Mouse (Mus musculus) heart, adult 2 months (tissue): ENCODE results near the gene H2-DMb1. TPM values are rescaled to one million over a fixed set of nuclear protein-coding genes. Genes with fewer than 3 reads are reported as not detected.

ENCODE experiments used
- DNase-seq, 2 experiments: peaks; one replicate each; pipeline ENCODE4 v3.0.0; 2021
- H3K27ac ChIP-seq: fragments of 200-600 bp; 2 replicates; pipeline ENCODE4 v1.8.1; 2022
- H3K27me3 ChIP-seq: fragments of 200-500 bp; 2 replicates; pipeline ENCODE4 v1.6.1; 2012; ENCODE audit warnings: mild to moderate bottlenecking, low read length, inconsistent platforms, mixed read lengths; ENCODE audit not compliant: control insufficient read depth, insufficient read depth
- H3K36me3 ChIP-seq: fragments of 200-500 bp; 2 replicates; pipeline ENCODE4 v1.6.1; 2012; ENCODE audit warnings: low read length, inconsistent platforms; ENCODE audit not compliant: control insufficient read depth, insufficient read depth
- H3K4me1 ChIP-seq: fragments of 200-500 bp; 2 replicates; pipeline ENCODE4 v1.6.1; 2011; ENCODE audit warnings: low read length; ENCODE audit not compliant: control insufficient read depth, insufficient read depth
- H3K4me3 ChIP-seq: fragments of 200-600 bp; 2 replicates; pipeline ENCODE4 v1.8.1; 2022
- H3K79me2 ChIP-seq: fragments of 200-500 bp; replicated peaks from 2 replicates; pipeline ENCODE4 v1.6.1; 2012; ENCODE audit warnings: mild to moderate bottlenecking, inconsistent platforms, low read length, moderate library complexity, mixed read lengths; ENCODE audit not compliant: control insufficient read depth, insufficient read depth
- H3K9ac ChIP-seq: fragments of 200-500 bp; 2 replicates; pipeline ENCODE4 v1.6.1; 2012; ENCODE audit warnings: low read depth, mild to moderate bottlenecking, control low read depth, inconsistent platforms, low read length, mixed read lengths
- CTCF ChIP-seq: fragments of 200-600 bp; IDR thresholded peaks from 2 replicates; pipeline ENCODE4 v1.8.1; 2022; ENCODE audit warnings: antibody characterized with exemption, mild to moderate bottlenecking, moderate library complexity
- EP300 ChIP-seq: fragments of 200-500 bp; IDR thresholded peaks from 2 replicates; pipeline ENCODE4 v1.6.1; 2011; ENCODE audit warnings: low read depth, low read length, control low read depth; ENCODE audit not compliant: insufficient read depth
- POLR2A ChIP-seq: fragments of 200-500 bp; IDR thresholded peaks from 2 replicates; pipeline ENCODE4 v1.6.1; 2011; ENCODE audit warnings: mild to moderate bottlenecking, low read depth, low read length, control low read depth; ENCODE audit not compliant: insufficient read depth
- WGBS: fragments of 180-500 bp; shearing (Covaris S2); methylation state at CpG from one replicate; pipeline ENCODE4 v1.1.7; 2018; 5-methylcytosine and 5-hydroxymethylcytosine counted together
- intact Hi-C: fragments of 180-260 bp; cut with DNase I; formaldehyde crosslinking; loops from one replicate; pipeline ENCODE4 v1.15.1; 2025
- polyA plus RNA-seq: library from polyadenylated mRNA; depleted of rRNA; stranded (reverse); fragments of >200 nt; gene quantifications from 2 replicates; pipeline ENCODE4 v1.2.3, GENCODE M21; 2012
- total RNA-seq, 2 experiments: library from RNA; stranded (reverse); gene quantifications; 2 replicates each; pipeline ENCODE4 v1.2.3; 2021

Gene H2-DMb1
- total and polyA plus RNA-seq, 3 experiments, result 1.6 to 19.1 (median 2.2) TPM

DNA sequence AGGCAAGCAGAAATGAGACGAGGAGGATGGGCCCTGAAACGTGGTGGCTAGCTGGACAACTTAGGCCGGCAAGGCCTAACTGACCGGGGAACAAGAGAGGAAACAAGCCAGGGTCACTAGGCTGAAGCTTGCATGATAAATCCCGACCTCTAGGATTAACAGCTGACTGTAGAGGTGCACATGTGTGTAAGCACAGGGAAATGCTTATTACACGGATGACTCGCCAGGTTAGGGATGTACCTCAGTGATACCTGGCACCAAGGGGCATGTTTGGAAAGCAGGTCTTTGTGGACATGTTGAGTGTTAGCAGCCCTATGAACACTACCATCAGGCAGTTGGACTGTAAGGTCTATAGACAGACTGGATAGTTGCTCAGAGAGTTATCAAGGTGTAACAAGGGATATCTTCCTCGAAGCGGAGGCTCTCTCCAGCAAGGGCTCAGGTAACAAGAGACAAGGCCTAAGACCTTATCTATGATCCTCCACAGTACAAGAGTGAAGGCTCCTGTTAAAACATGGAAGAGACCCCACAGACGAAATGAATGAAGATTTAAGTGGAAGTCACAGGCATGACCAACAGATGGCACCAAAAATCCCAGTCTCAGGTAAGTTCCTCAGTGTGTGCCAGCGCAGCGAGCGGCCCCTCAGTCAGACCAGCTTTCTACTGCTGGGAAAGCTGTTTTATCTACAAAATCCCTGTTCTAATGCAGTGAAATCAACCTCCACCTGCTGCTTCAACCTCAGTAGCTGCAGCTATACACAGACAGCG lies 43.6 kb upstream of the H2-DMb1 start:
- Histone ChIP-seq H3K27me3 (no peaks in the 10 kb centered on the region), H3K9ac (no peak overlapping the region), H3K4me1 (no peaks in the 10 kb centered on the region), H3K4me3 (no peak overlapping the region), H3K79me2 (no peaks in the 10 kb centered on the region), H3K36me3 (peaks cover 26% of the 10 kb centered on the region), H3K27ac (no peak overlapping the region)
- TF ChIP-seq EP300 (no peak), CTCF (peak; percentile 48), POLR2A (no peak)
- WGBS, result 81% methylated on average over 14 of the region's 14 CpGs
- intact Hi-C loops, result loop anchor here (10.0 kb wide), 1 partner anchor 126 kb away; the partner anchor contains the start of gene H2-Ob
- no peak for DNase-seq

DNA sequence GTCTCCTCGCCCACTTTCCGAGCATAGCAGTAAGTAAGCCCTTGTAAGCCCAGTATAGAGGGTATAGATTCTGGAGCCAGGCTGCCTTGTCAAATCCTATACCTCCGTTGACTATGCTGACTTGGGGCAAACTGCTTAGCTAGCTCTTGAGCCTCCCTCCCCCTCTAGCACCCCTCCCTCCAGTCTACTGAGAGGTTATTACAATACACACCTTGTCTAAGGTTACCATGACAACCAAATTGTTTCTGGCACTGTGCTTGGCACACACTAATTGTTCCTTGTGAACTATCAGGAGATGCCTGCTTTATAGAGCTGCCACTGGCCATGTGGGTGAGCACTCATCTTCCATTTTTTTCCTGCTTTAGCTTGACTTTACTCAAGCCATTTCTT lies 43.1 kb upstream of the H2-DMb1 start:
- Histone ChIP-seq H3K79me2 (no peaks in the 10 kb centered on the region), H3K4me3 (no peak overlapping the region), H3K27me3 (no peaks in the 10 kb centered on the region), H3K27ac (no peak overlapping the region), H3K36me3 (peaks cover 30% of the 10 kb centered on the region), H3K4me1 (0 out of 2 replicates have a peak, but pooled peaks cover under 1% of the 10 kb centered on the region), H3K9ac (no peak overlapping the region)
- intact Hi-C loops, result loop anchor here (10.0 kb wide), 2 partner anchors 125 to 495 kb away; partner anchors contain the start of genes Agpat1, H2-Ob and Rnf5
- no peak for TF ChIP-seq CTCF
- TF ChIP-seq POLR2A, result no peak
- no peak for TF ChIP-seq EP300
- 71% methylated on average over 3 of the region's 3 CpGs for WGBS
- DNase-seq, result no peak

DNA sequence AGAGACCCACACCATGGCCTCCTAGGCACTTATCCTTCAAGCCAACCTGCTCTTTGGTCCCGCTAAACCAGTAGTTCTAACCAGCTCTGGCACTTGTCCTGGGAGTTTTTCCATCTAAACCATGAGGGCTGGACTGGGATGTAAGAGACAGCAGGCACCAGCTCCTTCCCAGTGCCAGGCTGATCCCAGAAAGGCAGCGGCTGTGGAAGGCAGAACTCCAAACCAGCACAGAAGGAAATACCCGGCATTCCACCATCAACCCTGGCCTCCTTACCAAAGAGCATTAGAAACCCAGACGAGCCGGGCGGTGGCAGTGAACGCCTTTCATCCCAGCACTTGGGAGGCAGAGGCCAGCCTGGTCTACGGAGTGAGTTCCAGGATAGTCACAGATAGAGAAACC lies 42.6 kb upstream of the H2-DMb1 start:
- no peak overlapping the region for H3K4me3 ChIP-seq
- H3K79me2 ChIP-seq, result no peaks in the 10 kb centered on the region
- intact Hi-C loops, result loop anchor here (10.0 kb wide), 1 partner anchor 494 kb away; the partner anchor contains the start of genes Agpat1 and Rnf5
- no peak for TF ChIP-seq CTCF
- TF ChIP-seq POLR2A, result no peak
- TF ChIP-seq EP300, result no peak
- H3K36me3 ChIP-seq, result peaks cover 30% of the 10 kb centered on the region
- WGBS, result 51% methylated on average over 8 of the region's 8 CpGs
- H3K27ac ChIP-seq, result no peak overlapping the region
- no peak overlapping the region for H3K9ac ChIP-seq
- no peak for DNase-seq
- H3K4me1 ChIP-seq, result 0 out of 2 replicates have a peak, but pooled peaks cover 1% of the 10 kb centered on the region
- H3K27me3 ChIP-seq, result no peaks in the 10 kb centered on the region

DNA sequence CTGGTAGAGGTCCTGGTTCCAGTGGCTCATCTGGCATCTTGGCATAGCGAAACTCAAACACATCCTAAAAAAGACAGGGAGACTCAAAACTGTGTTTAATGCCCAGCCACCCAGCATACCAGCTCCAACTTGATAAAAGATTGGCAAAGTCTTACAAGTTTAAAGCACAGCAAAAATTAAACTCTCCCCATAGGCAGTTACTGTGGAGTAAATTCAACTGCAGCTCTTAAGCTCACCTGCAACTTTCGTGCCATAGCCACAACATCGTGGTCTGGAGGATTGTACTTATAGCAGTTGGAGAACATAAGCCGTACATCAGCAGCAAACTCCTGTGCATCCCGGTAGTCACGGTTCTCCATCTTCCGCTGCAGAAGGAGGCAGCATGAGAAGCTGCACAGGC lies 38.8 kb upstream of the H2-DMb1 start:
- Histone ChIP-seq H3K27me3 (no peaks in the 10 kb centered on the region), H3K4me3 (no peak overlapping the region), H3K36me3 (peaks cover 41% of the 10 kb centered on the region), H3K9ac (no peak overlapping the region), H3K79me2 (peaks cover 2% of the 10 kb centered on the region), H3K4me1 (0 out of 2 replicates have a peak, but pooled peaks cover 2% of the 10 kb centered on the region), H3K27ac (no peak overlapping the region)
- WGBS, result 79% methylated on average over 7 of the region's 7 CpGs
- intact Hi-C loops, result loop anchor here (10.0 kb wide), 1 partner anchor 491 kb away; the partner anchor contains the start of genes Agpat1 and Rnf5
- DNase-seq, result no peak
- TF ChIP-seq EP300 (no peak), POLR2A (no peak), CTCF (no peak)

DNA sequence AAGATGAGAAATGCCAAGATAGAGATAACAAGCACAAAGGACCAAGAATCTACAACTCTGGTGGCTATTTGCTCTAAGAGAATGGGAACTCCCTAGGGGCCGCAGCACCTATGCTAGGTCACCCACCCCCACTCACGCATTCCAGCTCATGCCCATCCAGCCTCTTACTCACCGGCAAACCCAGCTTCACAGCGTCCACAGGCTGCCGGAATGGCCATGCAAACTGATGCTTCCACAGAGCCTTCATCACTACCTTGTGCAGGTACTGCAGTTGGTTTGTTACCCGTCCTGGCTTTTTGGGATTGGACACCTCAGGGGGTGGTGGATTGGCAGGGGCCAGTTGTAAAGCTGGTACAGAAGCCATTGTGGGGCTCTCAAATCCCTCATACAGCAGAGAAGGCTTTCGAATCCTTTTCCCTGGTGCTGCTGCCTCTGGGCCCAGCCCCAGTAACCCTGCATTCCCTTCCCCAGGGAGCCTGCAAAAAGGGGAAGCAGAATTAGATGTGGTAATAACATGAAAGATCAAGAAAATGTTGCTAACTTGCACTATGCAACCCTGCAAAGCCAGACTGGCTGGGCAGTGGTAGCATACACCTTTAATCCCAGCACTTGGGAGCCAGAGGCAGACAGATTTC lies 36.0 kb upstream of the H2-DMb1 start:
- peak; percentile 45 to 47 for DNase-seq
- peaks cover 2% of the 10 kb centered on the region for H3K79me2 ChIP-seq
- no peaks in the 10 kb centered on the region for H3K27me3 ChIP-seq
- H3K27ac ChIP-seq, result peak overlapping the region; percentile 80; the same call in 1 of the 2 replicates
- WGBS, result 6% methylated on average over 7 of the region's 7 CpGs
- 0 out of 2 replicates have a peak, but pooled peaks cover 2% of the 10 kb centered on the region for H3K4me1 ChIP-seq
- H3K36me3 ChIP-seq, result peaks cover 35% of the 10 kb centered on the region
- H3K4me3 ChIP-seq, result peak overlapping the region; percentile 72
- TF ChIP-seq CTCF, result no peak
- no peak for TF ChIP-seq EP300
- TF ChIP-seq POLR2A, result no peak
- intact Hi-C loops, result loop anchor here (5.0 to 10.0 kb wide), 2 partner anchors 85 to 488 kb away; partner anchors contain the start of genes Agpat1, Rnf5, Rxrb and Slc39a7
- peak overlapping the region; percentile 0; the same call in 1 of the 2 replicates for H3K9ac ChIP-seq
